Mouse (Mus musculus) adrenal gland (tissue): ENCODE results near the gene S100a10.
"Not testable (repeated sequence)": the region's sequence is repeated elsewhere in the genome, so short reads cannot be mapped to it uniquely, and the experiment has no call there.

Experiments used
- intact Hi-C: fragments of 180-260 bp; cut with DNase I; formaldehyde crosslinking; loops from one replicate; pipeline ENCODE4 v1.15.1; 2025

S100a10 gene

DNA sequence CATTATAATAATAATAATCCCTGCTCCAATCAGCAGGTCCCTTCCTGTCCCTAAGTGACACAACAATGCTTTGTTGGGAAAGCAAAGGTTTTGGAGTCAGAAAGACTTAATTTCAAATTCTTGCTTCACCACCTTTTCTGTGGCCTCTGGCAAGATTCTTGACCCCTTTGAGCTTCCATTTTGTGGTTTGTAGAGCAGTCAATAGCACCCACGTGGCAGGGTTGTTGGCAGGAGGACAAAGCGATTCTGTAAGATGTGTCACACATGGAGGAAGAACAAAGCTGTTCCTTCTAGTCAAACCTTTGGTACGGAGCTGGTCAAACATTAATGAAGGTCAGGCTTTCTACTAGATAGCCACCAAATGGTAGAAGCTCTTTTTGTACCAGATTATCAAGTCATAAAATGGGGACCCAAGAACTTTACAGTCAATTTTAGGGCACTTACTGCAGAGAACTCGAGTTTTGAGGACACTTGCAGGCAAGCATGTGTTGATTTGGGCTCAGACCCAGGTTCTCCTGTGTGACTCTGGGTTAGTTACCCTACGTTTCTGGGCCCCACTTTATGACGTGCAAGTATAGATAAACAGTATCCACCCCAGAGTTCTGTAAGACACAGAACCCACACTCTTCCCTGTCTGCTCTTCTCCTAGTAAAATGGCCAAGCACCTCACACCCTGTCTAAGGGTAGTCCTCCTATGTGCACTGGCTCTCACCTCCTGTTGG is 24.6 kb downstream of the S100a10 start:
- intact Hi-C loops, result no loop called here

DNA sequence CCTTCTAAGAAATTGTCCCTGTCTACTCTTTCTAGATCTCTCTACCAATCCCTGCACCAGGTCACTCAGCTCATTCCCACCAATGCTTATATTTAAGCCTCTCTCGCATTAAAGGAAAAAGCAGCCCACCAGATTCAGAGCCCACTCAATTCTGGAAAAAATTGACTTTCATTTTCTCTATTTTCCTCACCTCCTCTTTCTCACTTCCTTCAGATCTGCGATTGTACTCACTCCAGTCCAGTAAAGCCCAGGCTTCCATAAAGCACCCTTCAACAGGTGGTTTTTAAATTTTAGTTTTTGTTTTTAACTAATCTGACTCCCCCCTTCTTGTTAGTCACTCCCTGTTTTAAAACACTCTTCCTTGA is 25.1 kb downstream of the S100a10 start:
- intact Hi-C loops, result no loop called here

GRCm38 (mm10) chr3:93580946-93581345 is 26.1 kb downstream of the S100a10 start:
- intact Hi-C loops, result no loop called here

DNA sequence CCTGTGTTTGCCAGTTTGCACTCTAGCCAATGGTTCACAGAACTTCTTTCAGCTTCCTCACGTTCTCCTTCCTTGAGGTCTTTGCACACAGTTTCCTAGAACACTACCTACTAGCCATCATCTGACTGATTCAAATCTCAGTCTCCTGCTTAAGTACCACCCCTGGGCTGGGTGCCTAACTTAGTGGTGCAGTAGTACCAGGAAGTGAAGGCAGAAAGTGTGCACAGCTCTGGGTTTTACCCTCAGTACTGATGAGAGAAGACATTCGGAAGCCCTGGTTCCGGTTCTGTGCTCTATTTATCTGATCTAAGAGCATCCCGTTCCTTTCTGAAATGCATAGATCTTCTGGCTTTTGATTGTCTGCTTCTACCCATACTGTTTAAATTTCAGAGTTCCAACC is 26.8 kb downstream of the S100a10 start:
- intact Hi-C loops, result no loop called here

GRCm38 (mm10) chr3:93583056-93583455 is 28.2 kb downstream of the S100a10 start:
- intact Hi-C loops, result no loop called here

DNA sequence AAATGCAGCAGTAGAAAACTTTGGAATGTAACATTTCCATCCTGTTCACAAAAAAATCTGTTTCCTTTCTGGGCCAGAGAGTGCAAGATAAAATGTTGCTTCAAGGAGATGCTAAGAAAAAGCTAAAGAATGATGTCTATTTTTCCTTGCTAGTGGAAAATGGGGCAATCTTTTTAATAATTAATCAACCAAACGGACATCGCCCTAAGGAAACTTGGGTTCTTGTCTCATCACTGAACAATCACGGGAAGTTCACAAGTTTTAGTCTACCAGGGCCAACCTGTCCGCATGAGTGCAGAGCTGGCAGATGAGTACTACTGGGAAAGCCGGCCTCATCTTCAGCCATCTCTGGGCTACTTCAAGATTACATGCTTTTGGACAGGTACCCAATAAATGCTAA is 34.7 kb downstream of the S100a10 start:
- intact Hi-C loops, result no loop called here

GRCm38 (mm10) chr3:93590256-93590655 is 35.4 kb downstream of the S100a10 start:
- intact Hi-C loops, result no loop called here

- intact Hi-C loops, result no loop called here
Measured at GRCm38 (mm10) chr3:93592100-93592499, 37.2 kb downstream of the S100a10 start.

DNA sequence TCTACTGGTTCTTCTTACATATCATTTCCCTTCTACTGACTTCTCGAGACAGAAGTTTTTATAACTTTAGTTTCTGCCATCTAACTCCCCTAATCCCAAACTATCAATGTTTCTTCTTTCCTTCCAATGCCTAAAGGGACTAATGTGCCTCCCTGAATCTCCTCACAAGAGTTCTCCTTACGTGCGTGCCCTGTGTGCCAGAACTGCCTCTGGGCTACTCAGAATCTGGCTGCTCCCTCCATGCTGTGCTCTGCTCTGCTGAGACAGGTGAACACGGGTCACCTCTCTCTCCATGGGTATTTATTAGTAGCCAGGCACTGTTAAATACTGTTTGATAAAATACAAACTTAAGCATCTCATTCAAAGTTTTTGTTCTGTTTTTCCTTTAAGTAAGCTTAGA is 38.1 kb downstream of the S100a10 start:
- intact Hi-C loops, result no loop called here

DNA sequence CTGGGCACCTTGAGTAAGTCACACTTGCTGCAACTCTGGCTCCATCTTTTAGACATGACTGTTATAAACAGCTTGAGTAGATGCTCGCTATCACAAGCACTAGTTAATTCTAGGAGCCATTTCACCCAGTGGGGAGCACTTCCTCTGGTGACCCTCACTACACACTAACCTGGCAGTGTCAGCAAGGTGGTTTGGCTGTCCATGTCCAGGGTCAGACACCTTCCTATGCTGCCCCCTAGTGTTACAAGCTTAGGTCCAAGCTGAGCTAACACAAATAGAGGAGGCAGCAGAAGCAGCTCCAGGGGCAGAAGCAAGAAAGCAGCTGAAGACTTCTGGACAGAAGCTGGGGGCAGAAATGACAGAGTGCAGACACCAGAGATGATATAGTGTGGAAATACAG is 38.6 kb downstream of the S100a10 start:
- intact Hi-C loops, result no loop called here

GRCm38 (mm10) chr3:93596632-93597031 is 41.8 kb downstream of the S100a10 start:
- intact Hi-C loops, result no loop called here

DNA sequence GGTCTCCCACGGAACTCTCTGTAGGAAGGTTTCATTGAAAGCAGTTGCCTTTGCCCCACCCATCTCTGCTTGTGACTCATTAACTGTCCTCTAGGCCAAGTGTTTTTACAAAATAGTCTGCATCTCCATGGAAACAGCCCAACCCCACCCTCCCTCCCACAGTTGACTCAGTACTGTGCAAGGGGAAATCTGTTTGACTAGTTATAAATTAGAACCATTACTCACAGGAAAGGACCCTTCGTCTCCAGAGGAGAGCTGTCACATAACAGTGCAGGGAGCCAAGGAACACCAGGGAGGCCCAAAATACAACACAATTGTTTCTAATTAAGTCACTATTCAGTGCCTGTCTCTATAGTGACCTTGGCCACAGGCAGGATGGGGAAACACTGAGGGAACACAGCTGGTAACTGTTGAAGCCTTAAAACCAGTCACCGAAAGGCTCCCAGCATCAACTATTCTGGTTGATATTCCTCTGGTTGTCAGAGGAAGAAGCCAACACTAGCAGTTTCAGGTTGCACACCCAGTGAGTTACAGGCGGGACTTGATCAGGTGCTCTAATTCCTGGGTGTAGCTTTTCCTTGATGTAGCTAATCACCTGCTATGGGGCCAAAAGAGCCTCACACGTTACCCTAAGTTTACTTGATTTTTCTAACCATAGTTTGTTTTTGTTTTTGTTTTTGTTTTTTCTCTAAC is 42.5 kb downstream of the S100a10 start:
- intact Hi-C loops, result no loop called here

DNA sequence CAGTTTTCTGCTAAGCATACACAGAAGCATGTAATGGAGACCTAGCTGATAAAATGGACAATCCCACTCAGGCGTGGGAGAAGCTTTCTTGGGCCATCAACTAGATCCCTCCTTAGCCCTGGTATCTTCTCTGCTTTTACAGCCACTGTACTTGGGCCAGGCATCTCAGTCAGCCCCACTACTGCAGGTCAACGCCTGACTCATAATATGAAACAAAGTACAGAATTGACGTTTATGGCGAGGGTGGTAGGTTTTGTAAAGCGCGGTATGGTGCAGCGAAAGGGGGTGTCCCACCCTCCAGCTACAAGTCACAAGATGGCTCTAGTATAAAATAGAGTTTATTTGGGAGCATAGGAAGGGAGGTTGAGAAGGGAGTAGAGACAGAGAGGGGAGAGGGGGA is 43.1 kb downstream of the S100a10 start:
- intact Hi-C loops, result no loop called here

DNA sequence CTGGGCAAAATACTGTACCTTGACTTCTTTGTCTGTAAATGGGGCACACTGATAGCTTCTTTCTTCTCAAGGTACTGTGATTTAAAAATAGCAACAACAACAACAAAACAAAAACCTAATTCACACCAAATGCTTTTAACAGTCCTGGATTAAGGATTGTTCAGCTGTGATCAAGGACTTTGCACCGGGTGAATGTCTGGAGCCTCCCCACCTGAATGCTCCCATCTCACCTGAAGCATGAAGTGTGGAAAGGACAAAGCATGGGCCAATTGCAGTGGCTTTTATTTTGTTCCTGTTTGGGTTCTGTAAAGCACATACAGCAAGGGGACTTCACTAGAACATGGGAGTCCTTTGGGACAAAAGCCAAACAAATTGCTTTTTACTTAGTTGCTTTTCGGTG is 45.3 kb downstream of the S100a10 start:
- intact Hi-C loops, result no loop called here

- intact Hi-C loops, result no loop called here
Measured at GRCm38 (mm10) chr3:93601903-93602302, 47.0 kb downstream of the S100a10 start.

- intact Hi-C loops, result not testable (repeated sequence)
Measured at GRCm38 (mm10) chr3:93608970-93609369, 54.1 kb downstream of the S100a10 start.
